Mouse (Mus musculus): Measurements from ENCODE around the gene Trmt112. TPM values are rescaled to one million over a fixed set of nuclear protein-coding genes. Genes with fewer than 3 reads are reported as not detected.
"Not testable (repeated sequence)": the region's sequence is repeated elsewhere in the genome, so short reads cannot be mapped to it uniquely, and the experiment has no call there.

The Trmt112 gene
- polyA plus RNA-seq (2015; fragmentation: Nextera tagmentation; extraction: Ambion mirVana) = 234 and 240 TPM in 2 replicates

- peak; percentile 95 for DNase-seq (ENCODE audit: low spot score)
Observed at GRCm38 (mm10) chr19:6909507-6910289, at the start of gene Trmt112, which contains the start of gene Prdx5. TSS of gene Trmt112 (plus strand) at chr19:6909698. TSS of gene Prdx5 (minus strand) at chr19:6910106.

- DNase-seq (ENCODE audit: low spot score) = no peak
Observed at GRCm38 (mm10) chr19:6859971-6860370, 49.5 kb upstream of the Trmt112 start.

GRCm38 (mm10) chr19:6860706-6861105, 48.8 kb upstream of the Trmt112 start:
- DNase-seq (ENCODE audit: low spot score) = no peak

GRCm38 (mm10) chr19:6861451-6861850, 48.0 kb upstream of the Trmt112 start:
- no peak for DNase-seq (ENCODE audit: low spot score)

- DNase-seq (ENCODE audit: low spot score) = peak; percentile 73
Observed at GRCm38 (mm10) chr19:6869355-6869754, 40.1 kb upstream of the Trmt112 start.

- DNase-seq (ENCODE audit: low spot score) = peak; percentile 63
Observed at GRCm38 (mm10) chr19:6871574-6872271, 37.8 kb upstream of the Trmt112 start.

GRCm38 (mm10) chr19:6872701-6873100, 36.8 kb upstream of the Trmt112 start:
- DNase-seq (ENCODE audit: low spot score) = no peak

- DNase-seq (ENCODE audit: low spot score) = no peak
Observed at GRCm38 (mm10) chr19:6874257-6874656, 35.2 kb upstream of the Trmt112 start.

GRCm38 (mm10) chr19:6875834-6876233, 33.7 kb upstream of the Trmt112 start:
- no peak for DNase-seq (ENCODE audit: low spot score)

GRCm38 (mm10) chr19:6876799-6877198, 32.7 kb upstream of the Trmt112 start:
- DNase-seq (ENCODE audit: low spot score) = no peak

GRCm38 (mm10) chr19:6877965-6878364, 31.5 kb upstream of the Trmt112 start:
- no peak for DNase-seq (ENCODE audit: low spot score)

- no peak for DNase-seq (ENCODE audit: low spot score)
Observed at GRCm38 (mm10) chr19:6892512-6892911, 17.0 kb upstream of the Trmt112 start.

GRCm38 (mm10) chr19:6893731-6894451, 15.6 kb upstream of the Trmt112 start:
- no peak for DNase-seq (ENCODE audit: low spot score)

GRCm38 (mm10) chr19:6895608-6896305, 13.7 kb upstream of the Trmt112 start:
- not testable (repeated sequence) for DNase-seq (ENCODE audit: low spot score)

- DNase-seq (ENCODE audit: low spot score) = no peak
Observed at GRCm38 (mm10) chr19:6899641-6900040, 9.9 kb upstream of the Trmt112 start.

GRCm38 (mm10) chr19:6903031-6903430, 6.5 kb upstream of the Trmt112 start:
- DNase-seq (ENCODE audit: low spot score) = no peak

- no peak for DNase-seq (ENCODE audit: low spot score)
Observed at GRCm38 (mm10) chr19:6904846-6905245, 4.7 kb upstream of the Trmt112 start.

- no peak for DNase-seq (ENCODE audit: low spot score)
Observed at GRCm38 (mm10) chr19:6905498-6906159, 3.9 kb upstream of the Trmt112 start.

- no peak for DNase-seq (ENCODE audit: low spot score)
Observed at GRCm38 (mm10) chr19:6906199-6906598, 3.3 kb upstream of the Trmt112 start.

- DNase-seq (ENCODE audit: low spot score) = no peak
Observed at GRCm38 (mm10) chr19:6907094-6907493, 2.4 kb upstream of the Trmt112 start.

Data from thymus, postnatal 0 days (tissue).